Mouse (Mus musculus): Measurements from ENCODE around the gene Stk25. TPM values are rescaled to one million over a fixed set of nuclear protein-coding genes. Genes with fewer than 3 reads are reported as not detected.
A peak's percentile ranks its signal among the peaks of the same experiment; 100 is the strongest.

The Stk25 gene
- polyA plus RNA-seq, 1 experiment from 2014 or later = 192 TPM

- WGBS = 1% methylated on average over 77 of the region's 78 CpGs
- ATAC-seq (ENCODE audit: low FRiP score, low TSS enrichment) = peak; percentile 66
- Histone ChIP-seq H3K9me3 (ENCODE audit: control insufficient read depth, low read length) (peaks cover 3% of the 10 kb centered on the region; the same call in 1 of the 2 replicates), H3K27ac (ENCODE audit: low read depth, low read length) (peak within 1 kb of the TSS; percentile 84), H3K27me3 (ENCODE audit: control insufficient read depth, insufficient read depth, low read length) (no peaks in the 10 kb centered on the region), H3K4me1 (ENCODE audit: control insufficient read depth, insufficient read depth, low read length) (peaks cover 11% of the 10 kb centered on the region; the same call in 1 of the 2 replicates), H3K4me3 (ENCODE audit: low read length) (peak within 1 kb of the TSS; percentile 68), H3K36me3 (ENCODE audit: control insufficient read depth, insufficient read depth, low read length) (peaks cover 6% of the 10 kb centered on the region; the same call in 1 of the 2 replicates), H3K9ac (ENCODE audit: low read depth, low read length) (peak within 1 kb of the TSS; percentile 74), H3K4me2 (replicated peaks; ENCODE audit: low read depth, low read length) (peak within 1 kb of the TSS; percentile 65)
Measured at GRCm38 (mm10) chr1:93685401-93686244, 27.2 kb upstream of the Stk25 start, which contains the start of gene Bok. Bok (plus strand) TSS chr1:93685660.

GRCm38 (mm10) chr1:93679889-93680568 lies 21.6 kb upstream of the Stk25 start:
- Histone ChIP-seq H3K27ac (ENCODE audit: low read depth, low read length) (peak overlapping the region; percentile 39; the same call in 1 of the 2 replicates), H3K4me1 (ENCODE audit: control insufficient read depth, insufficient read depth, low read length) (no peaks in the 10 kb centered on the region)
- ATAC-seq (ENCODE audit: low FRiP score, low TSS enrichment) = peak; percentile 44

GRCm38 (mm10) chr1:93678386-93678785 lies 19.9 kb upstream of the Stk25 start:
- WGBS = 81% methylated on average over 2 of the region's 2 CpGs
- H3K27ac ChIP-seq (ENCODE audit: low read depth, low read length) = no peak overlapping the region
- no peaks in the 10 kb centered on the region for H3K36me3 ChIP-seq (ENCODE audit: control insufficient read depth, insufficient read depth, low read length)
- ATAC-seq (ENCODE audit: low FRiP score, low TSS enrichment) = no peak
- no peaks in the 10 kb centered on the region for H3K27me3 ChIP-seq (ENCODE audit: control insufficient read depth, insufficient read depth, low read length)
- no peak overlapping the region for H3K4me3 ChIP-seq (ENCODE audit: low read length)
- H3K4me1 ChIP-seq (ENCODE audit: control insufficient read depth, insufficient read depth, low read length) = no peaks in the 10 kb centered on the region
- peaks cover 5% of the 10 kb centered on the region; the same call in 1 of the 2 replicates for H3K9me3 ChIP-seq (ENCODE audit: control insufficient read depth, low read length)
- no peak overlapping the region for H3K9ac ChIP-seq (ENCODE audit: low read depth, low read length)
- no peak overlapping the region for H3K4me2 ChIP-seq (replicated peaks; ENCODE audit: low read depth, low read length)

More at GRCm38 (mm10) chr1:93679889-93680568, 21.6 kb upstream of the Stk25 start:
- Histone ChIP-seq H3K4me2 (replicated peaks; ENCODE audit: low read depth, low read length) (no peak overlapping the region), H3K9ac (ENCODE audit: low read depth, low read length) (no peak overlapping the region), H3K36me3 (ENCODE audit: control insufficient read depth, insufficient read depth, low read length) (no peaks in the 10 kb centered on the region), H3K27me3 (ENCODE audit: control insufficient read depth, insufficient read depth, low read length) (no peaks in the 10 kb centered on the region), H3K9me3 (ENCODE audit: control insufficient read depth, low read length) (peaks cover 3% of the 10 kb centered on the region; the same call in 1 of the 2 replicates), H3K4me3 (ENCODE audit: low read length) (no peak overlapping the region)
- 50% methylated on average over 7 of the region's 7 CpGs for WGBS

GRCm38 (mm10) chr1:93672682-93673081 lies 14.2 kb upstream of the Stk25 start:
- WGBS = 72% methylated on average over 5 of the region's 5 CpGs
- H3K4me3 ChIP-seq (ENCODE audit: low read length) = no peak overlapping the region
- no peak for ATAC-seq (ENCODE audit: low FRiP score, low TSS enrichment)
- peaks cover 2% of the 10 kb centered on the region; the same call in 1 of the 2 replicates for H3K9me3 ChIP-seq (ENCODE audit: control insufficient read depth, low read length)
- H3K9ac ChIP-seq (ENCODE audit: low read depth, low read length) = no peak overlapping the region
- H3K4me1 ChIP-seq (ENCODE audit: control insufficient read depth, insufficient read depth, low read length) = peaks cover 13% of the 10 kb centered on the region; the same call in 1 of the 2 replicates
- H3K27me3 ChIP-seq (ENCODE audit: control insufficient read depth, insufficient read depth, low read length) = no peaks in the 10 kb centered on the region
- H3K36me3 ChIP-seq (ENCODE audit: control insufficient read depth, insufficient read depth, low read length) = no peaks in the 10 kb centered on the region
- H3K27ac ChIP-seq (ENCODE audit: low read depth, low read length) = no peak overlapping the region
- no peak overlapping the region for H3K4me2 ChIP-seq (replicated peaks; ENCODE audit: low read depth, low read length)

- Histone ChIP-seq H3K9me3 (ENCODE audit: control insufficient read depth, low read length) (peaks cover 2% of the 10 kb centered on the region; the same call in 1 of the 2 replicates), H3K9ac (ENCODE audit: low read depth, low read length) (no peak overlapping the region), H3K27me3 (ENCODE audit: control insufficient read depth, insufficient read depth, low read length) (no peaks in the 10 kb centered on the region), H3K4me3 (ENCODE audit: low read length) (no peak overlapping the region), H3K27ac (ENCODE audit: low read depth, low read length) (no peak overlapping the region), H3K4me2 (replicated peaks; ENCODE audit: low read depth, low read length) (no peak overlapping the region), H3K4me1 (ENCODE audit: control insufficient read depth, insufficient read depth, low read length) (peaks cover 13% of the 10 kb centered on the region; the same call in 1 of the 2 replicates), H3K36me3 (ENCODE audit: control insufficient read depth, insufficient read depth, low read length) (no peaks in the 10 kb centered on the region)
- no peak for ATAC-seq (ENCODE audit: low FRiP score, low TSS enrichment)
Measured at GRCm38 (mm10) chr1:93669941-93670340, 11.5 kb upstream of the Stk25 start.

GRCm38 (mm10) chr1:93668791-93669548 lies 10.5 kb upstream of the Stk25 start:
- peaks cover 2% of the 10 kb centered on the region; the same call in 1 of the 2 replicates for H3K9me3 ChIP-seq (ENCODE audit: control insufficient read depth, low read length)
- peaks cover 13% of the 10 kb centered on the region; the same call in 1 of the 2 replicates for H3K4me1 ChIP-seq (ENCODE audit: control insufficient read depth, insufficient read depth, low read length)
- peak overlapping the region; percentile 64 for H3K9ac ChIP-seq (ENCODE audit: low read depth, low read length)
- peak overlapping the region; percentile 33 for H3K4me3 ChIP-seq (ENCODE audit: low read length)
- peak; percentile 88 for ATAC-seq (ENCODE audit: low FRiP score, low TSS enrichment)
- H3K27ac ChIP-seq (ENCODE audit: low read depth, low read length) = peak overlapping the region; percentile 82
- peak overlapping the region; percentile 50 for H3K4me2 ChIP-seq (replicated peaks; ENCODE audit: low read depth, low read length)
- 8% methylated on average over 17 of the region's 17 CpGs for WGBS
- no peaks in the 10 kb centered on the region for H3K36me3 ChIP-seq (ENCODE audit: control insufficient read depth, insufficient read depth, low read length)
- no peaks in the 10 kb centered on the region for H3K27me3 ChIP-seq (ENCODE audit: control insufficient read depth, insufficient read depth, low read length)

- H3K4me1 ChIP-seq (ENCODE audit: control insufficient read depth, insufficient read depth, low read length) = peaks cover 13% of the 10 kb centered on the region; the same call in 1 of the 2 replicates
- no peak overlapping the region; the same call in 1 of the 2 replicates for H3K4me2 ChIP-seq (replicated peaks; ENCODE audit: low read depth, low read length)
- 26% methylated on average over 13 of the region's 13 CpGs for WGBS
- H3K27me3 ChIP-seq (ENCODE audit: control insufficient read depth, insufficient read depth, low read length) = no peaks in the 10 kb centered on the region
- no peak overlapping the region for H3K9ac ChIP-seq (ENCODE audit: low read depth, low read length)
- H3K36me3 ChIP-seq (ENCODE audit: control insufficient read depth, insufficient read depth, low read length) = no peaks in the 10 kb centered on the region
- H3K9me3 ChIP-seq (ENCODE audit: control insufficient read depth, low read length) = no peaks in the 10 kb centered on the region
- H3K27ac ChIP-seq (ENCODE audit: low read depth, low read length) = peak overlapping the region; percentile 82; the same call in 1 of the 2 replicates
- H3K4me3 ChIP-seq (ENCODE audit: low read length) = no peak overlapping the region
- ATAC-seq (ENCODE audit: low FRiP score, low TSS enrichment) = peak; percentile 41
Measured at GRCm38 (mm10) chr1:93667760-93668400, 9.4 kb upstream of the Stk25 start.

- H3K9me3 ChIP-seq (ENCODE audit: control insufficient read depth, low read length) = no peaks in the 10 kb centered on the region
- no peak overlapping the region for H3K9ac ChIP-seq (ENCODE audit: low read depth, low read length)
- no peak overlapping the region for H3K27ac ChIP-seq (ENCODE audit: low read depth, low read length)
- H3K4me2 ChIP-seq (replicated peaks; ENCODE audit: low read depth, low read length) = no peak overlapping the region
- ATAC-seq (ENCODE audit: low FRiP score, low TSS enrichment) = no peak
- H3K4me3 ChIP-seq (ENCODE audit: low read length) = no peak overlapping the region
- 80% methylated on average over 5 of the region's 5 CpGs for WGBS
- H3K4me1 ChIP-seq (ENCODE audit: control insufficient read depth, insufficient read depth, low read length) = no peaks in the 10 kb centered on the region
- no peaks in the 10 kb centered on the region for H3K27me3 ChIP-seq (ENCODE audit: control insufficient read depth, insufficient read depth, low read length)
- H3K36me3 ChIP-seq (ENCODE audit: control insufficient read depth, insufficient read depth, low read length) = no peaks in the 10 kb centered on the region
Measured at GRCm38 (mm10) chr1:93657025-93657360, 1.5 kb downstream of the Stk25 start.
